Mouse (Mus musculus) liver, postnatal 0 days (tissue): ENCODE results near the gene Adm2. TPM values are rescaled to one million over a fixed set of nuclear protein-coding genes. Genes with fewer than 3 reads are reported as not detected.

Experiments used
- ATAC-seq: fragments of 200-750 bp; cut with Nextera tagmentation; 2 replicates; pipeline ENCODE4 v1.8.0; 2017; ENCODE audit warnings: mild to moderate bottlenecking, moderate library complexity
- DNase-seq: peaks from one replicate; pipeline ENCODE4 v3.0.0-alpha.2; 2016
- H3K27ac ChIP-seq: fragments of 300-500 bp; sonication (generic); 2 replicates; pipeline ENCODE4 v1.5.1; 2014; ENCODE audit warnings: antibody characterized with exemption, moderate library complexity, mild to moderate bottlenecking, low read depth
- H3K27me3 ChIP-seq: fragments of 300-500 bp; sonication (generic); 2 replicates; pipeline ENCODE4 v1.6.1; 2014; ENCODE audit warnings: low read length, control low read depth, mixed read lengths; ENCODE audit not compliant: insufficient read depth
- H3K36me3 ChIP-seq: fragments of 300-500 bp; sonication (generic); replicated peaks from 2 replicates; pipeline ENCODE4 v1.6.1; 2014; ENCODE audit warnings: mild to moderate bottlenecking, control low read depth, low read length, moderate library complexity, mixed read lengths; ENCODE audit not compliant: insufficient read depth
- H3K4me1 ChIP-seq: fragments of 300-500 bp; sonication (generic); 2 replicates; pipeline ENCODE4 v1.6.1; 2014; ENCODE audit warnings: antibody characterized with exemption, mild to moderate bottlenecking, control low read depth; ENCODE audit not compliant: insufficient read depth
- H3K4me2 ChIP-seq: fragments of 300-500 bp; sonication (generic); 2 replicates; pipeline ENCODE4 v1.6.1; 2014; ENCODE audit warnings: low read depth, mild to moderate bottlenecking, low read length, moderate library complexity, mixed read lengths
- H3K4me3 ChIP-seq: fragments of 300-500 bp; sonication (generic); 2 replicates; pipeline ENCODE4 v1.5.1; 2014; ENCODE audit warnings: low read depth, low read length
- H3K9ac ChIP-seq: fragments of 300-500 bp; sonication (generic); replicated peaks from 2 replicates; pipeline ENCODE4 v1.6.1; 2014; ENCODE audit warnings: mild to moderate bottlenecking, moderate library complexity
- H3K9me3 ChIP-seq: fragments of 300-500 bp; sonication (generic); 2 replicates; pipeline ENCODE4 v1.6.1; 2016; ENCODE audit warnings: mild to moderate bottlenecking, control low read depth, low read length, mixed read lengths
- CTCF ChIP-seq: sonication (generic); IDR thresholded peaks from 2 replicates; pipeline ENCODE4 v1.5.1; 2016; ENCODE audit warnings: antibody characterized with exemption, low read depth
- EP300 ChIP-seq: IDR thresholded peaks from 2 replicates; pipeline ENCODE4 v1.6.1; 2016; ENCODE audit warnings: antibody characterized with exemption, low read depth, mild to moderate bottlenecking
- WGBS: fragments of 180-500 bp; shearing (Covaris S2); extraction: QIAGEN DNeasy Blood & Tissue Kit; methylation state at CpG from one replicate; pipeline ENCODE4 v1.1.7; 2014; ENCODE audit not compliant: insufficient replicate concordance; 5-methylcytosine and 5-hydroxymethylcytosine counted together
- microRNA-seq: library from miRNA; unstranded; fragments of <30 nt; microRNA quantifications from one replicate; pipeline ENCODE4, GENCODE M21; 2016
- polyA plus RNA-seq: library from polyadenylated mRNA; unstranded; fragments of >200 nt; fragmentation: Nextera tagmentation; extraction: Ambion mirVana; gene quantifications from 2 replicates; pipeline ENCODE4 v1.2.1, GENCODE M21; 2015

Gene Adm2
- polyA plus RNA-seq, 1 experiment from 2014 or later, result 3.7 TPM

DNA sequence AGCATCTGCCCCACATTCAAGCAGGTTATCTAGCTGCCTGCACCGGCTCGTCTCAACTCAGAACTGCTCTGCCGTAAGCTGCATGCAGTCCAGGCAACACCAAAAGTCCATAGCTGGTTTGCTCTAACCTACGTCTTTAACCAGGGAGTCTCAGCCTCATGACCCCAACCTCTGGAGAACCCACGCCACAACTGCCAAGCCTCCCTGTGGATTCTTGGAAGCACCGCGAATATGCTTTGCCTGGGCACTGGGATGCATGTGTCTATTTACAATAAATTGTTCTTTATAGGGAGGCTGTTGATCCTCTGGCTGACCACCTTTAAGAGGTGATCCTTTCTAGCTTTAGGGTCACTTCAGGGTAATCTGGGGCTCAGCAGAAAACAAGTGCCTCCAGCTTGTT lies 50.0 kb downstream of the Adm2 start:
- peaks cover 48% of the 10 kb centered on the region for H3K36me3 ChIP-seq
- no peak for ATAC-seq
- peak overlapping the region; percentile 84 for H3K4me3 ChIP-seq
- TF ChIP-seq EP300 (no peak), CTCF (no peak)
- peak overlapping the region; percentile 76 for H3K9ac ChIP-seq
- H3K4me2 ChIP-seq, result peak overlapping the region; percentile 94
- DNase-seq, result no peak
- H3K4me1 ChIP-seq, result peaks cover 16% of the 10 kb centered on the region
- H3K27me3 ChIP-seq, result peaks cover 9% of the 10 kb centered on the region
- peak overlapping the region; percentile 97 for H3K27ac ChIP-seq
- WGBS, result 83% methylated on average over 7 of the region's 7 CpGs
- no peaks in the 10 kb centered on the region for H3K9me3 ChIP-seq

- H3K9ac ChIP-seq, result peak overlapping the region; percentile 76
- peak; percentile 91 for DNase-seq
- peak overlapping the region; percentile 94 for H3K4me2 ChIP-seq
- ATAC-seq, result peak; percentile 80
- peaks cover 16% of the 10 kb centered on the region for H3K27me3 ChIP-seq
- H3K27ac ChIP-seq, result peak overlapping the region; percentile 97
- peaks cover 19% of the 10 kb centered on the region for H3K4me1 ChIP-seq
- peak overlapping the region; percentile 84 for H3K4me3 ChIP-seq
- no peak for TF ChIP-seq EP300
- TF ChIP-seq CTCF, result peak; percentile 87
- peaks cover 41% of the 10 kb centered on the region for H3K36me3 ChIP-seq
- 1% methylated on average over 35 of the region's 35 CpGs for WGBS
- H3K9me3 ChIP-seq, result no peaks in the 10 kb centered on the region
Observed at GRCm38 (mm10) chr15:89373027-89373761, 50.7 kb downstream of the Adm2 start.

- WGBS, result under 1% methylated on average over 40 of the region's 42 CpGs
- Histone ChIP-seq H3K27ac (peak within 1 kb of the TSS; percentile 97), H3K9me3 (no peaks in the 10 kb centered on the region), H3K36me3 (peaks cover 35% of the 10 kb centered on the region), H3K4me1 (peaks cover 25% of the 10 kb centered on the region), H3K4me3 (peak within 1 kb of the TSS; percentile 84), H3K4me2 (peak within 1 kb of the TSS; percentile 94), H3K9ac (peak within 1 kb of the TSS; percentile 76), H3K27me3 (peaks cover 22% of the 10 kb centered on the region)
- peak; percentile 71 for ATAC-seq
- peak; percentile 96 for DNase-seq
- TF ChIP-seq CTCF, result peak; percentile 94
- no peak for TF ChIP-seq EP300
Observed at GRCm38 (mm10) chr15:89373762-89374248, 51.3 kb downstream of the Adm2 start, which contains the start of gene Sco2. Gene Sco2, minus strand, starts transcription at chr15:89373846.

Small RNA genes within 50 kb of the gene (microRNA-seq; reads per million reads assigned to microRNA genes)
- gene Mir6959, result not detected

Other genes with a start within 250 kb of the Adm2 start
- gene Trabd, start 247.6 kb upstream of the Adm2 start, polyA plus RNA-seq, result 23.3 and 23.6 TPM in 2 replicates
- gene Selenoo, start 233.6 kb upstream of the Adm2 start, polyA plus RNA-seq, result 14.3 and 14.7 TPM in 2 replicates
- gene Tubgcp6, start 199.6 kb upstream of the Adm2 start, polyA plus RNA-seq, result 3.1 and 3.3 TPM in 2 replicates
- 4.9 and 6.3 TPM in 2 replicates for gene Hdac10, start 194.0 kb upstream of the Adm2 start, polyA plus RNA-seq
- gene Mapk12, start 182.0 kb upstream of the Adm2 start, polyA plus RNA-seq, result 2.1 and 2.4 TPM in 2 replicates
- gene Mapk11, start 173.1 kb upstream of the Adm2 start, polyA plus RNA-seq, result 0.66 and 0.81 TPM in 2 replicates
- 27.2 and 29.7 TPM in 2 replicates for gene Plxnb2, start 141.9 kb upstream of the Adm2 start, polyA plus RNA-seq
- 2.6 and 2.7 TPM in 2 replicates for gene Dennd6b, start 126.2 kb upstream of the Adm2 start, polyA plus RNA-seq
- gene Ppp6r2, start 111.2 kb upstream of the Adm2 start, polyA plus RNA-seq, result 13.9 and 18.1 TPM in 2 replicates
- 16.5 and 17.0 TPM in 2 replicates for gene Sbf1, start 7.4 kb upstream of the Adm2 start, polyA plus RNA-seq
- 22.9 and 27.0 TPM in 2 replicates for gene Miox, start 11.7 kb downstream of the Adm2 start, polyA plus RNA-seq
- 22.1 and 24.0 TPM in 2 replicates for gene Lmf2, start 32.9 kb downstream of the Adm2 start, polyA plus RNA-seq
- gene Ncaph2, start 33.0 kb downstream of the Adm2 start, polyA plus RNA-seq, result 59.4 and 59.8 TPM in 2 replicates
- 9.1 and 10.1 TPM in 2 replicates for gene Sco2, start 51.1 kb downstream of the Adm2 start, polyA plus RNA-seq
- 5.8 and 7.7 TPM in 2 replicates for gene Tymp, start 54.3 kb downstream of the Adm2 start, polyA plus RNA-seq
- 1.8 and 2.0 TPM in 2 replicates for gene Odf3b, start 56.6 kb downstream of the Adm2 start, polyA plus RNA-seq
- not detected in 2 replicates for gene Klhdc7b, start 62.2 kb downstream of the Adm2 start, polyA plus RNA-seq
- not detected in 2 replicates for gene Syce3, start 87.8 kb downstream of the Adm2 start, polyA plus RNA-seq
- gene Cpt1b, start 103.1 kb downstream of the Adm2 start, polyA plus RNA-seq, result 10.7 and 12.4 TPM in 2 replicates
- gene C730034F03Rik, start 106.9 kb downstream of the Adm2 start, polyA plus RNA-seq, result 0.64 and 1.5 TPM in 2 replicates
- not detected in 2 replicates for gene Gm44502, start 107.0 kb downstream of the Adm2 start, polyA plus RNA-seq
- gene Chkb, start 107.2 kb downstream of the Adm2 start, polyA plus RNA-seq, result 42.7 and 44.3 TPM in 2 replicates
- not detected in 2 replicates for gene Mapk8ip2, start 131.2 kb downstream of the Adm2 start, polyA plus RNA-seq
- gene Arsa, start 154.7 kb downstream of the Adm2 start, polyA plus RNA-seq, result 4.7 and 5.5 TPM in 2 replicates
- gene Shank3, start 176.9 kb downstream of the Adm2 start, polyA plus RNA-seq, result 0.27 and 0.81 TPM in 2 replicates
- gene Acr, start 245.6 kb downstream of the Adm2 start, polyA plus RNA-seq, result 0.09 TPM in 1 of 2 replicates, not detected in the other